Mouse (Mus musculus): ENCODE results near the gene Tcap. TPM values are rescaled to one million over a fixed set of nuclear protein-coding genes. Genes with fewer than 3 reads are reported as not detected.
"Not testable (repeated sequence)": the region's sequence is repeated elsewhere in the genome, so short reads cannot be mapped to it uniquely, and the experiment has no call there.

The Tcap gene
- polyA plus RNA-seq, 1 experiment from 2014 or later: 6.7 TPM

GRCm38 (mm10) chr11:98374266-98374665, 9.3 kb upstream of the Tcap start:
- H3K4me1 ChIP-seq (replicated peaks; ENCODE audit: control insufficient read depth, insufficient read depth, low read length): no peaks in the 10 kb centered on the region
- H3K9ac ChIP-seq (ENCODE audit: low read length): no peak overlapping the region

GRCm38 (mm10) chr11:98376756-98377155, 6.9 kb upstream of the Tcap start:
- H3K36me3 ChIP-seq (ENCODE audit: control insufficient read depth, insufficient read depth, low read length): peaks cover 30% of the 10 kb centered on the region
- no peak overlapping the region for H3K4me2 ChIP-seq (ENCODE audit: low read depth, low read length)
- WGBS: 76% methylated on average over 5 of the region's 5 CpGs
- H3K4me3 ChIP-seq (ENCODE audit: low read length): no peak overlapping the region
- no peak overlapping the region for H3K9ac ChIP-seq (ENCODE audit: low read length)
- no peaks in the 10 kb centered on the region for H3K27me3 ChIP-seq (ENCODE audit: control insufficient read depth, insufficient read depth, low read depth, low read length)
- no peak overlapping the region for H3K27ac ChIP-seq (ENCODE audit: low read length)
- H3K4me1 ChIP-seq (replicated peaks; ENCODE audit: control insufficient read depth, insufficient read depth, low read length): peaks cover 3% of the 10 kb centered on the region; the same call in 1 of the 2 replicates
- no peak for ATAC-seq (ENCODE audit: low read depth)
- H3K9me3 ChIP-seq (ENCODE audit: control insufficient read depth, low read length): no peaks in the 10 kb centered on the region

More at GRCm38 (mm10) chr11:98374266-98374665, 9.3 kb upstream of the Tcap start:
- H3K27ac ChIP-seq (ENCODE audit: low read length): no peak overlapping the region
- no peak for ATAC-seq (ENCODE audit: low read depth)
- no peak overlapping the region for H3K4me3 ChIP-seq (ENCODE audit: low read length)
- WGBS: 44% methylated on average over 8 of the region's 8 CpGs
- peaks cover 20% of the 10 kb centered on the region for H3K36me3 ChIP-seq (ENCODE audit: control insufficient read depth, insufficient read depth, low read length)
- H3K4me2 ChIP-seq (ENCODE audit: low read depth, low read length): no peak overlapping the region
- no peaks in the 10 kb centered on the region for H3K9me3 ChIP-seq (ENCODE audit: control insufficient read depth, low read length)
- H3K27me3 ChIP-seq (ENCODE audit: control insufficient read depth, insufficient read depth, low read depth, low read length): no peaks in the 10 kb centered on the region

GRCm38 (mm10) chr11:98377787-98378186, 5.8 kb upstream of the Tcap start:
- Histone ChIP-seq H3K4me2 (ENCODE audit: low read depth, low read length) (no peak overlapping the region), H3K36me3 (ENCODE audit: control insufficient read depth, insufficient read depth, low read length) (peaks cover 30% of the 10 kb centered on the region), H3K4me3 (ENCODE audit: low read length) (no peak overlapping the region), H3K27ac (ENCODE audit: low read length) (no peak overlapping the region), H3K4me1 (replicated peaks; ENCODE audit: control insufficient read depth, insufficient read depth, low read length) (peaks cover 3% of the 10 kb centered on the region; the same call in 1 of the 2 replicates), H3K27me3 (ENCODE audit: control insufficient read depth, insufficient read depth, low read depth, low read length) (no peaks in the 10 kb centered on the region), H3K9ac (ENCODE audit: low read length) (no peak overlapping the region), H3K9me3 (ENCODE audit: control insufficient read depth, low read length) (no peaks in the 10 kb centered on the region)
- 73% methylated on average over 11 of the region's 11 CpGs for WGBS
- ATAC-seq (ENCODE audit: low read depth): no peak

GRCm38 (mm10) chr11:98379379-98379778, 4.2 kb upstream of the Tcap start:
- H3K4me2 ChIP-seq (ENCODE audit: low read depth, low read length): no peak overlapping the region
- H3K9me3 ChIP-seq (ENCODE audit: control insufficient read depth, low read length): no peaks in the 10 kb centered on the region
- peaks cover 30% of the 10 kb centered on the region for H3K36me3 ChIP-seq (ENCODE audit: control insufficient read depth, insufficient read depth, low read length)
- H3K27me3 ChIP-seq (ENCODE audit: control insufficient read depth, insufficient read depth, low read depth, low read length): no peaks in the 10 kb centered on the region
- H3K27ac ChIP-seq (ENCODE audit: low read length): no peak overlapping the region
- 71% methylated on average over 7 of the region's 7 CpGs for WGBS
- peaks cover 3% of the 10 kb centered on the region; the same call in 1 of the 2 replicates for H3K4me1 ChIP-seq (replicated peaks; ENCODE audit: control insufficient read depth, insufficient read depth, low read length)
- H3K4me3 ChIP-seq (ENCODE audit: low read length): no peak overlapping the region
- H3K9ac ChIP-seq (ENCODE audit: low read length): no peak overlapping the region
- ATAC-seq (ENCODE audit: low read depth): 0 out of 2 replicates have a peak, but pooled peaks have one; percentile 13

- Histone ChIP-seq H3K4me2 (ENCODE audit: low read depth, low read length) (no peak overlapping the region), H3K36me3 (ENCODE audit: control insufficient read depth, insufficient read depth, low read length) (peaks cover 28% of the 10 kb centered on the region), H3K27me3 (ENCODE audit: control insufficient read depth, insufficient read depth, low read depth, low read length) (peaks cover 4% of the 10 kb centered on the region), H3K9me3 (ENCODE audit: control insufficient read depth, low read length) (no peaks in the 10 kb centered on the region), H3K27ac (ENCODE audit: low read length) (no peak overlapping the region), H3K4me3 (ENCODE audit: low read length) (no peak overlapping the region), H3K9ac (ENCODE audit: low read length) (no peak overlapping the region), H3K4me1 (replicated peaks; ENCODE audit: control insufficient read depth, insufficient read depth, low read length) (peaks cover 3% of the 10 kb centered on the region; the same call in 1 of the 2 replicates)
- WGBS: 62% methylated on average over 6 of the region's 6 CpGs
- ATAC-seq (ENCODE audit: low read depth): no peak
Measured at GRCm38 (mm10) chr11:98380106-98380505, 3.5 kb upstream of the Tcap start.

GRCm38 (mm10) chr11:98381651-98382050, 2.0 kb upstream of the Tcap start:
- no peak overlapping the region for H3K4me2 ChIP-seq (ENCODE audit: low read depth, low read length)
- H3K4me1 ChIP-seq (replicated peaks; ENCODE audit: control insufficient read depth, insufficient read depth, low read length): peaks cover 6% of the 10 kb centered on the region

GRCm38 (mm10) chr11:98382405-98382804, 1.2 kb upstream of the Tcap start:
- Histone ChIP-seq H3K36me3 (ENCODE audit: control insufficient read depth, insufficient read depth, low read length) (peaks cover 20% of the 10 kb centered on the region), H3K27me3 (ENCODE audit: control insufficient read depth, insufficient read depth, low read depth, low read length) (peaks cover 25% of the 10 kb centered on the region)
- H3K9me3 ChIP-seq (ENCODE audit: control insufficient read depth, low read length); H3K27ac ChIP-seq (ENCODE audit: low read length); ATAC-seq (ENCODE audit: low read depth); H3K4me1 ChIP-seq (replicated peaks; ENCODE audit: control insufficient read depth, insufficient read depth, low read length); H3K4me2 ChIP-seq (ENCODE audit: low read depth, low read length); H3K4me3 ChIP-seq (ENCODE audit: low read length); H3K9ac ChIP-seq (ENCODE audit: low read length): not testable (repeated sequence)
- WGBS: 34% methylated on average over 2 of the region's 2 CpGs

More at GRCm38 (mm10) chr11:98381651-98382050, 2.0 kb upstream of the Tcap start:
- Histone ChIP-seq H3K9me3 (ENCODE audit: control insufficient read depth, low read length) (no peaks in the 10 kb centered on the region), H3K27me3 (ENCODE audit: control insufficient read depth, insufficient read depth, low read depth, low read length) (peaks cover 18% of the 10 kb centered on the region), H3K36me3 (ENCODE audit: control insufficient read depth, insufficient read depth, low read length) (peaks cover 20% of the 10 kb centered on the region), H3K9ac (ENCODE audit: low read length) (no peak overlapping the region), H3K4me3 (ENCODE audit: low read length) (no peak overlapping the region), H3K27ac (ENCODE audit: low read length) (no peak overlapping the region)
- WGBS: 92% methylated on average over 2 of the region's 2 CpGs
- no peak for ATAC-seq (ENCODE audit: low read depth)

GRCm38 (mm10) chr11:98384216-98384615, 605 bp downstream of the Tcap start:
- Histone ChIP-seq H3K9me3 (ENCODE audit: control insufficient read depth, low read length) (no peaks in the 10 kb centered on the region), H3K4me3 (ENCODE audit: low read length) (no peak overlapping the region), H3K36me3 (ENCODE audit: control insufficient read depth, insufficient read depth, low read length) (peaks cover 10% of the 10 kb centered on the region), H3K4me2 (ENCODE audit: low read depth, low read length) (no peak overlapping the region), H3K27me3 (ENCODE audit: control insufficient read depth, insufficient read depth, low read depth, low read length) (peaks cover 31% of the 10 kb centered on the region), H3K4me1 (replicated peaks; ENCODE audit: control insufficient read depth, insufficient read depth, low read length) (peaks cover 14% of the 10 kb centered on the region), H3K27ac (ENCODE audit: low read length) (no peak overlapping the region), H3K9ac (ENCODE audit: low read length) (no peak overlapping the region)
- ATAC-seq (ENCODE audit: low read depth): no peak
- 74% methylated on average over 20 of the region's 20 CpGs for WGBS

GRCm38 (mm10) chr11:98384721-98385637, 1.4 kb downstream of the Tcap start:
- H3K9me3 ChIP-seq (ENCODE audit: control insufficient read depth, low read length): no peaks in the 10 kb centered on the region
- H3K27ac ChIP-seq (ENCODE audit: low read length): no peak overlapping the region
- peaks cover 31% of the 10 kb centered on the region for H3K27me3 ChIP-seq (ENCODE audit: control insufficient read depth, insufficient read depth, low read depth, low read length)
- 64% methylated on average over 8 of the region's 8 CpGs for WGBS
- H3K9ac ChIP-seq (ENCODE audit: low read length): 0 out of 2 replicates have a peak overlapping the region, but pooled peaks have one; percentile 15
- ATAC-seq (ENCODE audit: low read depth): no peak
- H3K4me1 ChIP-seq (replicated peaks; ENCODE audit: control insufficient read depth, insufficient read depth, low read length): peaks cover 12% of the 10 kb centered on the region
- no peak overlapping the region for H3K4me2 ChIP-seq (ENCODE audit: low read depth, low read length)
- peaks cover 7% of the 10 kb centered on the region for H3K36me3 ChIP-seq (ENCODE audit: control insufficient read depth, insufficient read depth, low read length)
- no peak overlapping the region for H3K4me3 ChIP-seq (ENCODE audit: low read length)

Measured in lung, embryonic 16.5 days (tissue).